Mouse (Mus musculus): ENCODE data around the gene Abca7. TPM values are rescaled to one million over a fixed set of nuclear protein-coding genes. Genes with fewer than 3 reads are reported as not detected.

The Abca7 gene
- polyA plus RNA-seq, 1 experiment from 2014 or later, result 6.3 TPM

Other genes starting within 250 kb of the Abca7 start
- gene Polrmt, start 249.9 kb upstream of the Abca7 start, polyA plus RNA-seq (2015; fragmentation: Nextera tagmentation; extraction: Ambion mirVana), result 33.3 and 40.9 TPM in 2 replicates
- 0.37 and 0.50 TPM in 2 replicates for gene Fgf22, start 241.4 kb upstream of the Abca7 start, polyA plus RNA-seq (2015; fragmentation: Nextera tagmentation; extraction: Ambion mirVana)
- gene Rnf126, start 229.5 kb upstream of the Abca7 start, polyA plus RNA-seq (2015; fragmentation: Nextera tagmentation; extraction: Ambion mirVana), result 29.9 and 34.8 TPM in 2 replicates
- gene Fstl3, start 219.2 kb upstream of the Abca7 start, polyA plus RNA-seq (2015; fragmentation: Nextera tagmentation; extraction: Ambion mirVana), result 18.1 and 23.1 TPM in 2 replicates
- 0.55 and 0.72 TPM in 2 replicates for gene Prss57, start 205.5 kb upstream of the Abca7 start, polyA plus RNA-seq (2015; fragmentation: Nextera tagmentation; extraction: Ambion mirVana)
- gene Palm, start 202.9 kb upstream of the Abca7 start, polyA plus RNA-seq (2015; fragmentation: Nextera tagmentation; extraction: Ambion mirVana), result 56.8 and 58.0 TPM in 2 replicates
- 50.6 and 62.3 TPM in 2 replicates for gene Misp, start 175.5 kb upstream of the Abca7 start, polyA plus RNA-seq (2015; fragmentation: Nextera tagmentation; extraction: Ambion mirVana)
- 268 and 308 TPM in 2 replicates for gene Ptbp1, start 142.1 kb upstream of the Abca7 start, polyA plus RNA-seq (2015; fragmentation: Nextera tagmentation; extraction: Ambion mirVana)
- 4.1 and 7.2 TPM in 2 replicates for gene Prtn3, start 122.0 kb upstream of the Abca7 start, polyA plus RNA-seq (2015; fragmentation: Nextera tagmentation; extraction: Ambion mirVana)
- gene Plppr3, start 121.9 kb upstream of the Abca7 start, polyA plus RNA-seq (2015; fragmentation: Nextera tagmentation; extraction: Ambion mirVana), result 28.7 and 29.1 TPM in 2 replicates
- gene Elane, start 110.2 kb upstream of the Abca7 start, polyA plus RNA-seq (2015; fragmentation: Nextera tagmentation; extraction: Ambion mirVana), result 6.3 and 9.8 TPM in 2 replicates
- not detected in 2 replicates for gene Cfd, start 105.6 kb upstream of the Abca7 start, polyA plus RNA-seq (2015; fragmentation: Nextera tagmentation; extraction: Ambion mirVana)
- gene Med16, start 87.6 kb upstream of the Abca7 start, polyA plus RNA-seq (2015; fragmentation: Nextera tagmentation; extraction: Ambion mirVana), result 39.6 and 42.3 TPM in 2 replicates
- gene Gm26602, start 85.6 kb upstream of the Abca7 start, polyA plus RNA-seq (2015; fragmentation: Nextera tagmentation; extraction: Ambion mirVana), result 4.1 TPM in 1 of 2 replicates, not detected in the other
- 0.89 and 0.97 TPM in 2 replicates for gene Kiss1r, start 79.5 kb upstream of the Abca7 start, polyA plus RNA-seq (2015; fragmentation: Nextera tagmentation; extraction: Ambion mirVana)
- 160 and 176 TPM in 2 replicates for gene R3hdm4, start 75.3 kb upstream of the Abca7 start, polyA plus RNA-seq (2015; fragmentation: Nextera tagmentation; extraction: Ambion mirVana)
- 4.9 and 5.2 TPM in 2 replicates for gene Arid3a, start 69.5 kb upstream of the Abca7 start, polyA plus RNA-seq (2015; fragmentation: Nextera tagmentation; extraction: Ambion mirVana)
- gene Wdr18, start 36.3 kb upstream of the Abca7 start, polyA plus RNA-seq (2015; fragmentation: Nextera tagmentation; extraction: Ambion mirVana), result 76.7 and 86.9 TPM in 2 replicates
- 0.21 and 0.45 TPM in 2 replicates for gene Grin3b, start 25.8 kb upstream of the Abca7 start, polyA plus RNA-seq (2015; fragmentation: Nextera tagmentation; extraction: Ambion mirVana)
- 5.6 TPM in 2 replicates for gene Tmem259, start 12.2 kb upstream of the Abca7 start, polyA plus RNA-seq (2015; fragmentation: Nextera tagmentation; extraction: Ambion mirVana)
- gene Cnn2, start 7.9 kb upstream of the Abca7 start, polyA plus RNA-seq (2015; fragmentation: Nextera tagmentation; extraction: Ambion mirVana), result 333 and 334 TPM in 2 replicates
- gene Arhgap45, start 20.2 kb downstream of the Abca7 start, polyA plus RNA-seq (2015; fragmentation: Nextera tagmentation; extraction: Ambion mirVana), result 7.8 and 9.7 TPM in 2 replicates
- gene Polr2e, start 43.3 kb downstream of the Abca7 start, polyA plus RNA-seq (2015; fragmentation: Nextera tagmentation; extraction: Ambion mirVana), result 174 and 180 TPM in 2 replicates
- 445 and 507 TPM in 2 replicates for gene Gpx4, start 50.7 kb downstream of the Abca7 start, polyA plus RNA-seq (2015; fragmentation: Nextera tagmentation; extraction: Ambion mirVana)
- gene Sbno2, start 109.1 kb downstream of the Abca7 start, polyA plus RNA-seq (2015; fragmentation: Nextera tagmentation; extraction: Ambion mirVana), result 17.2 and 19.0 TPM in 2 replicates
- 14.5 and 14.8 TPM in 2 replicates for gene Stk11, start 119.3 kb downstream of the Abca7 start, polyA plus RNA-seq (2015; fragmentation: Nextera tagmentation; extraction: Ambion mirVana)
- 536 and 594 TPM in 2 replicates for gene Atp5d, start 142.1 kb downstream of the Abca7 start, polyA plus RNA-seq (2015; fragmentation: Nextera tagmentation; extraction: Ambion mirVana)
- 3.1 and 3.9 TPM in 2 replicates for gene Cbarp, start 144.3 kb downstream of the Abca7 start, polyA plus RNA-seq (2015; fragmentation: Nextera tagmentation; extraction: Ambion mirVana)
- gene Midn, start 151.8 kb downstream of the Abca7 start, polyA plus RNA-seq (2015; fragmentation: Nextera tagmentation; extraction: Ambion mirVana), result 7.8 and 9.8 TPM in 2 replicates
- 69.8 and 80.8 TPM in 2 replicates for gene Cirbp, start 169.5 kb downstream of the Abca7 start, polyA plus RNA-seq (2015; fragmentation: Nextera tagmentation; extraction: Ambion mirVana)
- 16.4 and 16.6 TPM in 2 replicates for gene 1600002K03Rik, start 176.4 kb downstream of the Abca7 start, polyA plus RNA-seq (2015; fragmentation: Nextera tagmentation; extraction: Ambion mirVana)
- gene Efna2, start 183.0 kb downstream of the Abca7 start, polyA plus RNA-seq (2015; fragmentation: Nextera tagmentation; extraction: Ambion mirVana), result 9.3 and 10.5 TPM in 2 replicates
- 50.8 and 51.6 TPM in 2 replicates for gene Mum1, start 229.9 kb downstream of the Abca7 start, polyA plus RNA-seq (2015; fragmentation: Nextera tagmentation; extraction: Ambion mirVana)